Comparison of ENCODE assay signal across 26 mouse cellular contexts in genomic region chr9:68787665-68788064, GRCm38 (mm10).
DNase-seq lines count a peak whose midpoint lies in the region; ATAC-seq and TF ChIP-seq lines count a peak whose summit lies in the region.
"Had no signal": no experiment of that assay in that cellular context is flagged by ENCODE, and none has a peak within 500 bp of the region (broad histone marks: within the 10 kb centered on the region; RNA-seq: fewer than 3 reads in every experiment).

No protein-coding gene starts in this region.

- H3K4me1 ChIP-seq in liver, embryonic 15.5 days (replicated peaks) = 0 out of 2 replicates have a peak, but pooled peaks cover 3% of the 10 kb centered on the region
- no peaks in the 10 kb centered on the region for H3K4me1 ChIP-seq in liver, embryonic 12.5 days
- H3K4me1 ChIP-seq in liver, postnatal 0 days (ENCODE audit: insufficient read depth) = no peaks in the 10 kb centered on the region

- H3K36me3 ChIP-seq in liver, embryonic 15.5 days (replicated peaks) = no peaks in the 10 kb centered on the region
- H3K36me3 ChIP-seq in liver, embryonic 12.5 days = no peaks in the 10 kb centered on the region
- no peaks in the 10 kb centered on the region for H3K36me3 ChIP-seq in liver, postnatal 0 days (replicated peaks; ENCODE audit: insufficient read depth, low read length)
- H3K36me3 ChIP-seq: embryonic facial prominence, embryonic 13.5 days; embryonic facial prominence, embryonic 15.5 days; forebrain, embryonic 10.5 days; forebrain, embryonic 12.5 days; G1E had no signal

- no peak overlapping the region for H3K4me3 ChIP-seq in gastrocnemius, adult 2 months
- no peak overlapping the region for H3K4me3 ChIP-seq in liver, embryonic 15.5 days (replicated peaks)
- no peak overlapping the region for H3K4me3 ChIP-seq in liver, embryonic 12.5 days
- no peak overlapping the region for H3K4me3 ChIP-seq in liver, postnatal 0 days (ENCODE audit: low read depth, low read length)
- H3K4me3 ChIP-seq: embryonic facial prominence, embryonic 13.5 days; embryonic facial prominence, embryonic 15.5 days; erythroblast, embryonic 14.5 days; forebrain, embryonic 10.5 days; forebrain, embryonic 12.5 days had no signal

- H3K27me3 ChIP-seq in liver, embryonic 15.5 days = no peaks in the 10 kb centered on the region
- no peaks in the 10 kb centered on the region for H3K27me3 ChIP-seq in liver, embryonic 12.5 days (replicated peaks)
- no peaks in the 10 kb centered on the region for H3K27me3 ChIP-seq in liver, postnatal 0 days (ENCODE audit: insufficient read depth, low read length)
- H3K27me3 ChIP-seq: CH12.LX; embryonic facial prominence, embryonic 13.5 days; embryonic facial prominence, embryonic 15.5 days; forebrain, embryonic 12.5 days had no signal

- H3K9ac ChIP-seq in liver, embryonic 15.5 days = no peak overlapping the region
- no peak overlapping the region for H3K9ac ChIP-seq in liver, embryonic 12.5 days
- no peak overlapping the region for H3K9ac ChIP-seq in liver, postnatal 0 days (replicated peaks)
- H3K9ac ChIP-seq: embryonic facial prominence, embryonic 13.5 days; embryonic facial prominence, embryonic 15.5 days; forebrain, embryonic 12.5 days had no signal

- WGBS in liver, embryonic 15.5 days (ENCODE audit: insufficient replicate concordance) = 55% methylated on average over 2 of the region's 2 CpGs
- WGBS in liver, embryonic 12.5 days (ENCODE audit: insufficient replicate concordance) = 65% methylated on average over 2 of the region's 2 CpGs
- WGBS in liver, postnatal 0 days (ENCODE audit: insufficient replicate concordance) = 55% methylated on average over 2 of the region's 2 CpGs

- no peak for TF ChIP-seq EP300 in liver, postnatal 0 days (IDR thresholded peaks at IDR 0.05; ENCODE audit: low read depth)

- intact Hi-C loops in gastrocnemius, adult 2 months (cut with DNase I) = no loop called here
- intact Hi-C loops in gastrocnemius, postnatal 36 days (cut with DNase I) = no loop called here

- H3K27ac ChIP-seq in gastrocnemius, adult 2 months = peak overlapping the region; percentile 24; the same call in 1 of the 2 replicates
- H3K27ac ChIP-seq in liver, embryonic 15.5 days (replicated peaks) = no peak overlapping the region
- H3K27ac ChIP-seq in liver, embryonic 12.5 days = no peak overlapping the region
- H3K27ac ChIP-seq in liver, postnatal 0 days (ENCODE audit: low read depth) = peak overlapping the region; percentile 32; the same call in 1 of the 2 replicates
- H3K27ac ChIP-seq: embryonic facial prominence, embryonic 13.5 days; embryonic facial prominence, embryonic 15.5 days; forebrain, embryonic 10.5 days; forebrain, embryonic 12.5 days had no signal

- H3K4me2 ChIP-seq in liver, embryonic 15.5 days = no peak overlapping the region
- H3K4me2 ChIP-seq in liver, embryonic 12.5 days = no peak overlapping the region
- no peak overlapping the region for H3K4me2 ChIP-seq in liver, postnatal 0 days (ENCODE audit: low read depth, low read length)
- H3K4me2 ChIP-seq: embryonic facial prominence, embryonic 13.5 days; embryonic facial prominence, embryonic 15.5 days; forebrain, embryonic 12.5 days had no signal

- DNase-seq in gastrocnemius, adult 2 months = no peak
- no peak for DNase-seq in gastrocnemius, postnatal 36 days
- no peak for DNase-seq in liver, postnatal 0 days
- DNase-seq in frontal cortex, postnatal 36 days (ENCODE audit: low spot score in 2 of 2) = no peak
- DNase-seq: adrenal gland, adult 8-10 months; adrenal gland, postnatal 14 days; B cell, adult 2 months; cerebellum, adult 11-12 months; cerebellum, adult 2 months; cerebellum, adult 9-10 months; cerebellum, postnatal 10 days; cerebellum, postnatal 25 days had no signal

- peak; percentile 49; the same call in 1 of the 2 replicates for ATAC-seq in liver, embryonic 15.5 days (ENCODE audit: insufficient read depth)
- no peak for ATAC-seq in liver, embryonic 12.5 days
- 0 out of 2 replicates have a peak, but pooled peaks have one; percentile 48 for ATAC-seq in liver, postnatal 0 days
- ATAC-seq: activated CD4-positive, CD25-positive, alpha-beta regulatory T cell, adult 4 months; CD4-positive, CD25-positive, alpha-beta regulatory T cell, adult 4 months; forebrain, embryonic 14.5 days; forebrain, embryonic 16.5 days; Patski had no signal

- no peaks in the 10 kb centered on the region for H3K9me3 ChIP-seq in liver, embryonic 15.5 days (replicated peaks)
- H3K9me3 ChIP-seq in liver, embryonic 12.5 days (replicated peaks) = no peaks in the 10 kb centered on the region
- H3K9me3 ChIP-seq in liver, postnatal 0 days (ENCODE audit: low read length) = no peaks in the 10 kb centered on the region
- H3K9me3 ChIP-seq: embryonic facial prominence, embryonic 13.5 days; embryonic facial prominence, embryonic 15.5 days; forebrain, embryonic 10.5 days; forebrain, embryonic 12.5 days had no signal

- TF ChIP-seq CTCF in gastrocnemius, adult 2 months (IDR thresholded peaks at IDR 0.05) = no peak
- no peak for TF ChIP-seq CTCF in liver, postnatal 0 days (IDR thresholded peaks at IDR 0.05; ENCODE audit: low read depth)

Comparison
In these comparisons a context has a peak if more than half of its experiments do, and no peak if none do; other contexts are left out.
1. H3K27ac ChIP-seq: peak in gastrocnemius, adult 2 months (single experiment) and liver, postnatal 0 days (single experiment); none in liver, embryonic 15.5 days (single experiment) and liver, embryonic 12.5 days (single experiment).